Mouse (Mus musculus) olfactory bulb, adult 2 months (tissue): Measurements from ENCODE around the gene Pnp.

Source experiments
- CTCF ChIP-seq: fragments of 200-500 bp; IDR thresholded peaks from 2 replicates; pipeline ENCODE4 v1.5.1; 2012; ENCODE audit warnings: low read depth, mild to moderate bottlenecking, low read length, moderate library complexity; ENCODE audit not compliant: insufficient read depth
- POLR2A ChIP-seq: fragments of 200-500 bp; IDR thresholded peaks from 2 replicates; pipeline ENCODE4 v1.6.1; 2012; ENCODE audit warnings: mild to moderate bottlenecking, low read depth, low read length, moderate library complexity; ENCODE audit not compliant: insufficient read depth

DNA sequence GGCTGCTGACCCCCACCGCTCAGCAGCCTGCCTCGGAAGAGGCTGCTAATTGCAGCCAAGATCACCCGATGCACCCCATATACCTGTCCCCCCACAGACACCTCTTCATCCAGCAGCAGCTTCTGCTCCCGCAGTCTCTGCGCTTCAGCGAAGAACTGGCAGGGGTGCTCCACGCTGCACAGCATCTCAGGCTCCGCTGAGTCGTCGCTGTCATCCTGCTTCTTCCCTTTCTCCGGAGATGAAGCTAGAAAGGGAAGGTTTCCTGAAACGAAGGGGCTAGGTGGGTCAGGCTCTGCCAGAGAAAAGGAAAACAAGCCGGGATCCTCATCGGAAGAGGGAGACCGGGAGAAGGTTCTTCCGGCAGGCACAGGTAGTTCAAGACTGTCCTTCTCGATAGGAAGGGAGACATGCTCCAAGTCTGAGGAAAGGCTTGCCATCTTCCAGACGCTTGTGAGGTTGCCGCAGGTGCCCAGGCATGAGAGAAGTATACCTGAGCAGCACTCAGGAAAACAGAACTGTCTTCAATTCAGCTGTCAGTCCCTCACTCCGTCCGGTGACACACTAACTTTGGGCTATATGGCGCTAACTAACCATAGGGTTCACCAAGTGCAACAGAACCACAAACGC, 34.0 kb upstream of the Pnp start:
- TF ChIP-seq POLR2A: no peak
- TF ChIP-seq CTCF: no peak
